Mouse (Mus musculus): ENCODE measurements around the gene Rps18. TPM values are rescaled to one million over a fixed set of nuclear protein-coding genes. Genes with fewer than 3 reads are reported as not detected.

The Rps18 gene
- polyA plus RNA-seq, 1 experiment from 2014 or later, result 872 TPM

DNA sequence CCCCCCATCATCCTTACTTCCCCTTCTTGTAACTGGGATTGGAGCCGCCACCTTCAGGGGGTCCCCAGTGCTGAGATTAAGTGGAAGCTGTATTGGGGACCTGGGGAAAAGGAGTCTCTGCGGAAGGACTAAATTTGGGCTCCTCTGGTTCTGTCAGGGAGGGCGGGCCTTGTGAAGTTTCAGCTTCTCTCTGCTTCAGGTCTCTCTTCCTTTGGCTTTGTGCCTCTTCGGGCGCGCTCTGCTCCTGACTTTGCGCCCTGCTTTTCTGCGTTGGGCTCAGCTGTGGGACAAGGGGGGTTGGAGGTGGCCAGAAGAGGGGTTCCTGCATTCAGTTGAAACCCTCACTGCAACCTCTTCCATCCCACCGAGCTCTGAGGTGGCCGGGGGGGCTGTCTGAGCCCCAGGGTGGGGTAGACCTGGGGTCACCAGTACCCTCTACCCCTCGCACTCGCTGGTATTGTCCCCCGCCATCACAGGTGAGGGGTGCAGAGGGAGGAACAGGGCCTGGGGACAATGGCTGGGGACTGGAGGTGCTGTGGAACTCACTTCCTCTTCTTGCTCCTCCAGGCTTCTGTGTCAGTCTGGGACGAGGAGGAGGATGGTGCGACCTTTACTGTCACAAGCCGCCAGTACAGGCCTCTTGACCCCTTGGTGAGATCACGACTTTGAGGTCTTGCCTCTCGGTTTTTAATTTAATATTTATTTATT lies 24.5 kb downstream of the Rps18 start:
- peak overlapping the region; percentile 79 for H3K4me3 ChIP-seq (replicated peaks; ENCODE audit: low read depth, low read length)
- 33% methylated on average over 18 of the region's 18 CpGs for WGBS
- peak overlapping the region; percentile 91; the same call in 1 of the 2 replicates for H3K9ac ChIP-seq (replicated peaks; ENCODE audit: low read length)
- peaks cover 35% of the 10 kb centered on the region for H3K36me3 ChIP-seq (ENCODE audit: control insufficient read depth, insufficient read depth, low read length)
- H3K27ac ChIP-seq (replicated peaks; ENCODE audit: low read depth, low read length), result no peak overlapping the region
- no peaks in the 10 kb centered on the region for H3K27me3 ChIP-seq (ENCODE audit: control insufficient read depth, insufficient read depth, low read length)
- peaks cover 16% of the 10 kb centered on the region for H3K4me1 ChIP-seq (ENCODE audit: control insufficient read depth, insufficient read depth, low read length)
- H3K9me3 ChIP-seq (ENCODE audit: control insufficient read depth, low read length), result no peaks in the 10 kb centered on the region
- DNase-seq (no peak), ATAC-seq (ENCODE audit: low FRiP score, low TSS enrichment) (no peak)
- peak overlapping the region; percentile 99 for H3K4me2 ChIP-seq (ENCODE audit: low read length)

- peak overlapping the region; percentile 92 for H3K27ac ChIP-seq (replicated peaks; ENCODE audit: low read depth, low read length)
- ATAC-seq (ENCODE audit: low FRiP score, low TSS enrichment) (peak; percentile 18), DNase-seq (peak; percentile 46)
- peaks cover 36% of the 10 kb centered on the region for H3K36me3 ChIP-seq (ENCODE audit: control insufficient read depth, insufficient read depth, low read length)
- peak overlapping the region; percentile 99 for H3K4me2 ChIP-seq (ENCODE audit: low read length)
- no peaks in the 10 kb centered on the region for H3K9me3 ChIP-seq (ENCODE audit: control insufficient read depth, low read length)
- under 1% methylated on average over 45 of the region's 45 CpGs for WGBS
- peak overlapping the region; percentile 79 for H3K4me3 ChIP-seq (replicated peaks; ENCODE audit: low read depth, low read length)
- peak overlapping the region; percentile 91 for H3K9ac ChIP-seq (replicated peaks; ENCODE audit: low read length)
- no peaks in the 10 kb centered on the region for H3K27me3 ChIP-seq (ENCODE audit: control insufficient read depth, insufficient read depth, low read length)
- peaks cover 16% of the 10 kb centered on the region for H3K4me1 ChIP-seq (ENCODE audit: control insufficient read depth, insufficient read depth, low read length)
These were observed 25.3 kb downstream of the Rps18 start for GRCm38 (mm10) chr17:33930280-33931158.

- no peaks in the 10 kb centered on the region for H3K9me3 ChIP-seq (ENCODE audit: control insufficient read depth, low read length)
- DNase-seq (peak; percentile 98), ATAC-seq (ENCODE audit: low FRiP score, low TSS enrichment) (peak; percentile 86)
- no peaks in the 10 kb centered on the region for H3K27me3 ChIP-seq (ENCODE audit: control insufficient read depth, insufficient read depth, low read length)
- H3K27ac ChIP-seq (replicated peaks; ENCODE audit: low read depth, low read length), result peak within 1 kb of the TSS; percentile 92
- peaks cover 16% of the 10 kb centered on the region for H3K4me1 ChIP-seq (ENCODE audit: control insufficient read depth, insufficient read depth, low read length)
- peaks cover 34% of the 10 kb centered on the region for H3K36me3 ChIP-seq (ENCODE audit: control insufficient read depth, insufficient read depth, low read length)
- peak within 1 kb of the TSS; percentile 79 for H3K4me3 ChIP-seq (replicated peaks; ENCODE audit: low read depth, low read length)
- peak within 1 kb of the TSS; percentile 91 for H3K9ac ChIP-seq (replicated peaks; ENCODE audit: low read length)
- under 1% methylated on average over 78 of the region's 80 CpGs for WGBS
- H3K4me2 ChIP-seq (ENCODE audit: low read length), result peak within 1 kb of the TSS; percentile 99
These were observed 26.2 kb downstream of the Rps18 start, which contains the start of gene Rgl2 for GRCm38 (mm10) chr17:33929371-33930279. TSS of gene Rgl2 (plus strand) at chr17:33929543.

GRCm38 (mm10) chr17:33928251-33928947 lies 27.4 kb downstream of the Rps18 start:
- no peak for DNase-seq
- peaks cover 27% of the 10 kb centered on the region for H3K36me3 ChIP-seq (ENCODE audit: control insufficient read depth, insufficient read depth, low read length)
- peak overlapping the region; percentile 99 for H3K4me2 ChIP-seq (ENCODE audit: low read length)
- peak overlapping the region; percentile 79 for H3K4me3 ChIP-seq (replicated peaks; ENCODE audit: low read depth, low read length)
- no peak for ATAC-seq (ENCODE audit: low FRiP score, low TSS enrichment)
- no peak overlapping the region for H3K27ac ChIP-seq (replicated peaks; ENCODE audit: low read depth, low read length)
- H3K9me3 ChIP-seq (ENCODE audit: control insufficient read depth, low read length), result no peaks in the 10 kb centered on the region
- H3K4me1 ChIP-seq (ENCODE audit: control insufficient read depth, insufficient read depth, low read length), result peaks cover 16% of the 10 kb centered on the region
- H3K27me3 ChIP-seq (ENCODE audit: control insufficient read depth, insufficient read depth, low read length), result no peaks in the 10 kb centered on the region
- peak overlapping the region; percentile 91 for H3K9ac ChIP-seq (replicated peaks; ENCODE audit: low read length)
- WGBS, result 67% methylated on average over 21 of the region's 21 CpGs

- Histone ChIP-seq H3K27me3 (ENCODE audit: control insufficient read depth, insufficient read depth, low read length) (no peaks in the 10 kb centered on the region), H3K4me3 (replicated peaks; ENCODE audit: low read depth, low read length) (no peak overlapping the region), H3K9ac (replicated peaks; ENCODE audit: low read length) (no peak overlapping the region), H3K4me2 (ENCODE audit: low read length) (no peak overlapping the region), H3K36me3 (ENCODE audit: control insufficient read depth, insufficient read depth, low read length) (peaks cover 16% of the 10 kb centered on the region), H3K4me1 (ENCODE audit: control insufficient read depth, insufficient read depth, low read length) (peaks cover 15% of the 10 kb centered on the region), H3K9me3 (ENCODE audit: control insufficient read depth, low read length) (no peaks in the 10 kb centered on the region), H3K27ac (replicated peaks; ENCODE audit: low read depth, low read length) (no peak overlapping the region)
- WGBS, result 77% methylated on average over 17 of the region's 17 CpGs
- DNase-seq (no peak), ATAC-seq (ENCODE audit: low FRiP score, low TSS enrichment) (no peak)
These were observed 29.4 kb downstream of the Rps18 start for GRCm38 (mm10) chr17:33926207-33926932.

DNA sequence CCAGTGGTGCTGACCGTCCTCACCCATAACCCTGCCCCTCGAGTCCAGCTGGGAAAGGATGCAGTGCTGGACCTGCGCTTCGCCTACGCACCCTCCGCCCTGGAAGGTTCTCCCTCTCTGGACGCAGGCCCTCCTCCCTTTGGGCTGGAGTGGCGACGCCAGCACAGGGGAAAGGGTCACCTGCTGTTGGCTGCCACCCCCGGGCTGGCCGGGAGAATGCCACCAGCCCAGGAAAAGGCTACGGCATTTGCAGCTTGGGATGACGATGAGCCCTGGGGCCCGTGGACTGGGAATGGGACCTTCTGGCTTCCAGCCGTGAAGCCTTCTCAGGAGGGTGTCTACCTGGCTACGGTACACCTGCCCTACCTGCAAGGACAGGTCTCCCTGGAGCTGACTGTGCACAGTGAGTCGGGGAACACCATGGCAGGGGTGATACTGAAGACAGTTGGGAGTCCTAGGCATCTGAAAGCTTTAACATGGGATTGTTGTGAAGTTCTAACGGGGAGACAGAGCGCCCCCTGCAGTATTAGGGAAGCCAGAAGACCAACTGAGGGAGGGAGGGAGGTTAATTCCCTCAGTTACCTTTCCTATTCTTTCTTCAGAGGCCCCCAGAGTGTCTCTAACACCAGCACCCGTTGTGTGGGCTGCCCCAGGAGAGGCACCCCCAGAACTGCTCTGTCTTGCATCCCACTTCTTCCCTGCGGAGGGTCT lies 30.2 kb downstream of the Rps18 start:
- Histone ChIP-seq H3K27ac (replicated peaks; ENCODE audit: low read depth, low read length) (no peak overlapping the region), H3K36me3 (ENCODE audit: control insufficient read depth, insufficient read depth, low read length) (peaks cover 16% of the 10 kb centered on the region), H3K4me2 (ENCODE audit: low read length) (no peak overlapping the region), H3K27me3 (ENCODE audit: control insufficient read depth, insufficient read depth, low read length) (no peaks in the 10 kb centered on the region), H3K9me3 (ENCODE audit: control insufficient read depth, low read length) (no peaks in the 10 kb centered on the region), H3K4me3 (replicated peaks; ENCODE audit: low read depth, low read length) (no peak overlapping the region), H3K9ac (replicated peaks; ENCODE audit: low read length) (no peak overlapping the region), H3K4me1 (ENCODE audit: control insufficient read depth, insufficient read depth, low read length) (peaks cover 7% of the 10 kb centered on the region; the same call in 1 of the 2 replicates)
- no peak for DNase-seq
- 84% methylated on average over 20 of the region's 21 CpGs for WGBS
- ATAC-seq (ENCODE audit: low FRiP score, low TSS enrichment), result no peak

- H3K4me1 ChIP-seq (ENCODE audit: control insufficient read depth, insufficient read depth, low read length), result peaks cover 14% of the 10 kb centered on the region
- no peak overlapping the region for H3K27ac ChIP-seq (replicated peaks; ENCODE audit: low read depth, low read length)
- no peak overlapping the region for H3K4me3 ChIP-seq (replicated peaks; ENCODE audit: low read depth, low read length)
- no peak overlapping the region for H3K4me2 ChIP-seq (ENCODE audit: low read length)
- H3K27me3 ChIP-seq (ENCODE audit: control insufficient read depth, insufficient read depth, low read length), result no peaks in the 10 kb centered on the region
- H3K9me3 ChIP-seq (ENCODE audit: control insufficient read depth, low read length), result no peaks in the 10 kb centered on the region
- peaks cover 16% of the 10 kb centered on the region for H3K36me3 ChIP-seq (ENCODE audit: control insufficient read depth, insufficient read depth, low read length)
- DNase-seq (no peak), ATAC-seq (ENCODE audit: low FRiP score, low TSS enrichment) (no peak)
- 87% methylated on average over 10 of the region's 10 CpGs for WGBS
- H3K9ac ChIP-seq (replicated peaks; ENCODE audit: low read length), result no peak overlapping the region
These were observed 31.1 kb downstream of the Rps18 start for GRCm38 (mm10) chr17:33924577-33925283.
